Mouse (Mus musculus): Measurements from ENCODE around the gene Psmd9. TPM values are rescaled to one million over a fixed set of nuclear protein-coding genes. Genes with fewer than 3 reads are reported as not detected.

Gene Psmd9
- polyA plus RNA-seq, 1 experiment from 2014 or later, result 70.2 TPM

DNA sequence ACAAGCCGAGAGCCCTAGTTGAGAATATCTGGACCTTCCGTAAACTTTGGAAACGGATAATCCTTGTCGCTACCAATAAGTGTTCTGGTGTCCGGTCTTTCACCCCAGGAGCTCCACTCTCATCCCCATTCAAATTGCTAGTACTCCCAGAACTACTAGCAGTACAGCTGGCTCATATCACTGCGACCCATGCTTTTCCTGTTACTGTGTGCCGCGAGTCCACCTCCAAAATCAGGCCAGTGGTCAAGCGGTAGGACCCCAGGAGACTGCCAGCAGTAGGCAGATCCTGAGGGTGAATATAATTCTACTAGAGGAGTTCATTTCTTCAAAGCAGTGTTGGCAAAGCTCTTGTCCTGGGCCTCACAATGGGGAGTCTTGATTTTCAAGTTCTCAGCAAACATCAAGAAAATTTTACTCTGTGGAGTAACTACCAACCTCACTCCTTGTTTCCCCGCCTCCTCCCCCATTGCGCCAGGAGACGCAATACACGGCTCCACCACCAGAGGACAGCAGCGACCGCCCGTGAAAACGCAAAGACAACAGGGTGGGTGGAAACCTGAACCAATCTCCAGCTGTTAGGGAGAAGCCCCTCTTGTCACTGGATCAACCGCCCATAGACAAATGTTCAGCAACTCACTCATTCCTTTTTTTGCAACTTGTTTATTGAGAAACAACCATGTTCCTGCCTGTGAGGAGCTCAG is 36.0 kb upstream of the Psmd9 start:
- peaks cover 74% of the 10 kb centered on the region for H3K4me1 ChIP-seq
- H3K27ac ChIP-seq, result peak overlapping the region; percentile 100
- H3K9me3 ChIP-seq (replicated peaks), result no peaks in the 10 kb centered on the region
- no peaks in the 10 kb centered on the region for H3K27me3 ChIP-seq
- H3K9ac ChIP-seq, result 0 out of 2 replicates have a peak overlapping the region, but pooled peaks have one; percentile 100
- H3K4me2 ChIP-seq (replicated peaks), result peak overlapping the region; percentile 100
- H3K4me3 ChIP-seq, result peak overlapping the region; percentile 98; the same call in 1 of the 2 replicates
- H3K36me3 ChIP-seq, result peaks cover 34% of the 10 kb centered on the region
- 20% methylated on average over 18 of the region's 18 CpGs for WGBS
- ATAC-seq (ENCODE audit: low FRiP score), result no peak

DNA sequence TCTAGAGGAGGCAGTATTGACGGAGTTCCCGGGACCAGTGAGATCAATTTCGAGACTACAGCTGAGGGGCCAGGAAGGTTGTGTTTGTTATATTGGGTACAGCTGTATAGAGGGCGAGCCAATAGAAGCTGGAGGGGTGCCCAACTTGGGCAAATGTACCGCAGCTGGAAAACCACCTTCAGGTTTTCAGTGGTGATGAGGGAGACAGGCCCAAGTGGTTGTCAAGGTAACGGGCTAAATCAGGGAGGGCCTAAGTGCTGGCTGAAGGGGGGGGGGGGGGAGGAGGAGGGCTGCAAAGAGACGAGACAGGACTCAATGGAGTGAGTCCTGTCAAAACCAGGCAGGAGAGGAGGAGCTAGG is 35.4 kb upstream of the Psmd9 start:
- Histone ChIP-seq H3K36me3 (peaks cover 30% of the 10 kb centered on the region), H3K4me3 (peak overlapping the region; percentile 98; the same call in 1 of the 2 replicates), H3K27me3 (no peaks in the 10 kb centered on the region), H3K9me3 (replicated peaks) (no peaks in the 10 kb centered on the region), H3K4me1 (peaks cover 72% of the 10 kb centered on the region), H3K9ac (peak overlapping the region; percentile 100; the same call in 1 of the 2 replicates), H3K4me2 (replicated peaks) (peak overlapping the region; percentile 100), H3K27ac (peak overlapping the region; percentile 100)
- WGBS, result 16% methylated on average over 6 of the region's 7 CpGs
- ATAC-seq (ENCODE audit: low FRiP score), result no peak

DNA sequence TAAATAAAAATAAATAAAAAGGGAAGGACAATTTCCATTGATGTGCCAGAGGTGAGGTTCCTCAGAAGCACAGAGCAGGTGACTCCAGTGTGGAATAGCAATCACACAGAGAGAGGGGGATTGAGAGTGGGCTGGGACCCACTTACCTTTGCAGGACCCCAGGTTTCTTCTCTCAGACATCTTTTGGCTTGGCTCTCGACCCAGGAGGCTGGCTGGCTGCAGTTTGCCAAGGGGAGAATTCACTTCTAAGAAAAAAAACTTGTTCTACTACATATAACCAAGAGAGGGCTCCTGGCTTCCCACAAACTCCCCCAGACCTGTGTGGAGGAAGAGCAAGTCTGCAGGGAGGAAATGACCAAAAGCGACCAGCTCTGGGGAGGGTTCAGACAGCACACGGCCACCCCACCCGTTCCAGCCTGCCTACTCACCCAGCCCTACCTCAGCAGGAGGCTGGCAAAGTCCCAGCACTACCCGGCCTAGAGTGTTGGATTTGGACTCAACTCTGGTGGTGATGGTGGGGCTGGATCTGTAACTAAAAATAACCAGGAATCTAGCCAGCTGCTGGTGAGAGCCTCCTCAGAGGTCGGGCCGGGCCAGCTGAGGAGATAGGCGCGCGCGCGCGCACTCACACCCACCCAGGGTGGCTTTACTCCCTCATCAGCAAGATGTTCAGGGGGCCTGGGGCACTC is 34.9 kb upstream of the Psmd9 start:
- H3K4me3 ChIP-seq, result peak overlapping the region; percentile 98
- peak overlapping the region; percentile 100 for H3K4me2 ChIP-seq (replicated peaks)
- no peak for ATAC-seq (ENCODE audit: low FRiP score)
- peaks cover 69% of the 10 kb centered on the region for H3K4me1 ChIP-seq
- H3K36me3 ChIP-seq, result peaks cover 29% of the 10 kb centered on the region
- WGBS, result 24% methylated on average over 13 of the region's 13 CpGs
- peak overlapping the region; percentile 100 for H3K27ac ChIP-seq
- no peaks in the 10 kb centered on the region for H3K9me3 ChIP-seq (replicated peaks)
- peak overlapping the region; percentile 100 for H3K9ac ChIP-seq
- H3K27me3 ChIP-seq, result no peaks in the 10 kb centered on the region

DNA sequence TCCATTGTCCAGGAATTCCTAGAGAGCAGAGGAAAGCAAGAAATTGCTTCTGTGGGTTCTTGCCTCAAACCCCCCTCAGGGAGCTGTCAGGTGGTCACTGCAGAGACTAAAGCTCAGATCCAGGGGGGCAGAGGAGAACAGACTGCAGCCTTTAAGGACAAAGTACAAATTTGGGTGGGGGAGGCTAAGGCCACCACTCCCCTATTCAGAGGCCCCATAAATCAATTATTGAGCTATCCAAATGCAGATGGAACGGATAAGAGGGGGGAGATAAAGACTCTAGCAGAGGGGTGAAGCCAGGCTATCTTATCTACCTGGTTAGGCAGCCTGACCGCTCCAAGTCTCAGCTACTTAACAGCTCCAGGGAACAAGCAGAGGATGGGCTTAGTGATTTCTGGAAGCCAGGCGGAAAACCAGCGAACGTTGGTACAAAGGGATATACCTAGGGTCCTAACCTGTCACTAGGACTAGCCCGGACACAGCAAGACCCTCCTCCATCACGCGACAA is 34.3 kb upstream of the Psmd9 start:
- WGBS, result 19% methylated on average over 8 of the region's 8 CpGs
- Histone ChIP-seq H3K4me2 (replicated peaks) (peak overlapping the region; percentile 100), H3K36me3 (peaks cover 23% of the 10 kb centered on the region; the same call in 1 of the 2 replicates), H3K27me3 (no peaks in the 10 kb centered on the region), H3K4me3 (peak overlapping the region; percentile 98), H3K4me1 (peaks cover 69% of the 10 kb centered on the region), H3K27ac (peak overlapping the region; percentile 100), H3K9ac (peak overlapping the region; percentile 100), H3K9me3 (replicated peaks) (no peaks in the 10 kb centered on the region)
- ATAC-seq (ENCODE audit: low FRiP score), result no peak

DNA sequence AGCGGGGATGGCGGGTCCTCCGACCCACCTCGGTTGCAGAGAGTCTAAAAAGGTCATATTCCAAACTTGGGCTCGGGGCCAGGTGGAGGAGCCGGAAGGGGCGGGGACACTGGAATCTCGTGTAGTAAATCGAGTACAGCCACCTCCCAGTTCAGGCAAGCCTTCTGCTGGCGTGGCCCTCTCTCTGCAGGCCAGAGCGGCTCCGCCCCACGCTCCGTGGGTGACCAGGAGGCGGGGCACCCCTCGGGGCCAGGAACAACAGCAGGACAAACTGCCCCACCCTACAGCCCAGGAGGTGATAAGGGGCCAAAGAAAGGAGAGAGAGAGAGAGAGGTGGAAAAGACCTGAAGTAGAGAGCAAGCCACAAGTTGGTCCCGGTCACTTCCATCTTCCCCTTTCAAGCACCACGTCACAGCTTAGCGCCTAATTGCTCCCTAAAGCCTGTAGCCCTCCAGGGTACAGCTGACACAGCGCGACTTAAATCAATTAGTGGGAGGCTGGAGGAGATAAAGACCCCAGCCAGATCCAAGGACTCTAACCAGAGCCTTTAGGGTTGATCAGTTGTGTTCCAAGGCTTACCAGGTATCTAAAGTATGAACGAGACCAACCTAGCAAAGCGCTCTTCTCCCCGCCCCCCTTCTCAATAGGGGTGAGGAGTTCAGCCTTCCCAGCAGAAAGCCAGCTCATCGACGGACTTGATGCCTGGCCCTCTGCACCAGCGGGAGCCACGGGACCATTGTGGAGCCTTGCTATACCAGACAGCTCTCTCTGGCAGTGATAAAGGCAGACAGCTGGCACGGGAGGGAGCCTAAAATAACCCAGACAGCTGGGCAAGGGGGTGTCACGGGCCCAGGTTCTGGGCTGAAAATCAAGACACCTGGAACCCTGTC is 33.5 kb upstream of the Psmd9 start:
- H3K27ac ChIP-seq, result peak overlapping the region; percentile 100
- peak overlapping the region; percentile 100 for H3K4me2 ChIP-seq (replicated peaks)
- H3K27me3 ChIP-seq, result no peaks in the 10 kb centered on the region
- peaks cover 69% of the 10 kb centered on the region for H3K4me1 ChIP-seq
- 4% methylated on average over 29 of the region's 30 CpGs for WGBS
- H3K36me3 ChIP-seq, result peaks cover 18% of the 10 kb centered on the region; the same call in 1 of the 2 replicates
- H3K4me3 ChIP-seq, result peak overlapping the region; percentile 98
- ATAC-seq (ENCODE audit: low FRiP score), result no peak
- no peaks in the 10 kb centered on the region for H3K9me3 ChIP-seq (replicated peaks)
- H3K9ac ChIP-seq, result peak overlapping the region; percentile 100

DNA sequence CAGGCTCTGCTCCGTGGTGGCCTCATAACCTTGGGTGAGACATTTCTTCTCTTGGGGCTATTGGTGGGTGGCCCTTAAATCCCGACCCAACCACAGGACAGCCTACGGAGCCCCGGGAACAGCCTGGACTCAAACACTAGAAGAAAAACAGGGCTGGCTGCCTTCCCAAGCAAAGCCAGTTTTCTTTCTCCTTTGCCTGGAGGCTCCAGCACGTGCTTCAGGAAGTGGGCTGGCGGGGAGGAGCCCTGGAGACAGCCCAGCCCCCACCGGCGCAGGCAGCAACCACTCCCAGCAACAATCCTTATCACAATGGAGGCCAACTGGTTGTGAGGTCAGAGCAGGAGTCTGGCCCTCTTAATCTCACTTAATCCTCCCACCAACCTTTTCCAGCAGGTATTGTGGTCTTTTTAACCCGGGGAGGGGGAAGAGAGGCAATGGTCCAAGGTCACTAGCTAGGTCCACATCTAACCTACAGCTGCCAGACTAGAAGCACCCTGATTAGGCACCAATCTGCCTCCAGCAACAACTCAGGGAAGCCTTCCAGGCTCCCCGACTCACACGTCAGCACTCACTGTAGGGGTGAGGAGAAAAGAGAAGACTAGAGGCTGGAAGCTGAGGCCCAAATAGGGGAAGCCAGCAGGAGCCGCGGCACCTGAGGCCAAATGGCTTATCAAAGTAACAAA is 32.7 kb upstream of the Psmd9 start:
- Histone ChIP-seq H3K36me3 (peaks cover 18% of the 10 kb centered on the region; the same call in 1 of the 2 replicates), H3K4me3 (peak overlapping the region; percentile 98), H3K27ac (peak overlapping the region; percentile 100), H3K27me3 (no peaks in the 10 kb centered on the region), H3K9me3 (replicated peaks) (no peaks in the 10 kb centered on the region), H3K4me2 (replicated peaks) (peak overlapping the region; percentile 100), H3K4me1 (peaks cover 68% of the 10 kb centered on the region), H3K9ac (peak overlapping the region; percentile 100)
- under 1% methylated on average over 13 of the region's 13 CpGs for WGBS
- ATAC-seq (ENCODE audit: low FRiP score), result peak; percentile 17; the same call in 1 of the 2 replicates

DNA sequence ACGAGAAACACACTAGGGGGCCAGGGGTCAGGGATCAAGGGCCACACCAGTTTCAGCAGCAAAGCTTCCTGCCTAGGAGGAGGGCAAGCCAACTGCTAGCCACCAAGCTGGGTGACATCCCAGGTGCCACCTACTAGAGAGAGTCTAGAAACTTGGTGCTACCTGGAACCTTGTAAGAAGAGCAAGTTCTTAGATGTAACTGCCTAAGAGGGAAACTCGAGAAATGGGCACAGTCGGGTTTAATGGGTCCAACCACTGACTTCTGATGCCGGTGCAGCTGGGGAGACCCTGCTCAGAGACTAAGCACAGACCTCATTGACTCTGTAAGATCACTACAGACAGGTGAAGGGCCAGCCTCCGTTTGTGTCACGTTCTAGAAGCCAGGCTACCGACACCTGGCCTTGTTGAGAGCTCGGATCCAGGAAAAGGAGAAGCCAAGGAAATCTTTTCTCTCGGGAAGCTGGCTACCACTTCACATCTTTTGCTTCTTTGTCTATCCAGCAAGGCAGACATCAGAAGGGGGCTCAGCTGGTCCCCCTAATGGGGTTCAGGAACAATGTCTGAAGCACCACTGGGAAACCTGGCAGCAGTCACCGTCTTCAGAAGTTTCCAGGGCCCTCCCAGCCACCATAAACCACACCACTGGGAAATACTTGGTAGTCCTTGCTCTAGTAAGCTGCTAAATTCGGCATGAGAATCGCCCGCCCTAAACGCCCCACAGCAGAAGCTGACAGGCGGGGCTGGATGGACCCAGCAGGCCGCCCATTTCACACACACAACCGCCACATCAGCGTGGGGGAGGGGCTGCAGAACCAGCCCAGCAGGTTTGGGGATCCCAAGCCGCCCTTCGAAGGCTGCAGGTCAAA is 31.9 kb upstream of the Psmd9 start:
- Histone ChIP-seq H3K4me1 (peaks cover 60% of the 10 kb centered on the region), H3K4me2 (replicated peaks) (peak overlapping the region; percentile 100), H3K4me3 (peak overlapping the region; percentile 98), H3K27me3 (no peaks in the 10 kb centered on the region), H3K27ac (peak overlapping the region; percentile 100), H3K36me3 (peaks cover 18% of the 10 kb centered on the region; the same call in 1 of the 2 replicates), H3K9me3 (replicated peaks) (no peaks in the 10 kb centered on the region), H3K9ac (peak overlapping the region; percentile 100)
- no peak for ATAC-seq (ENCODE audit: low FRiP score)
- under 1% methylated on average over 20 of the region's 20 CpGs for WGBS

DNA sequence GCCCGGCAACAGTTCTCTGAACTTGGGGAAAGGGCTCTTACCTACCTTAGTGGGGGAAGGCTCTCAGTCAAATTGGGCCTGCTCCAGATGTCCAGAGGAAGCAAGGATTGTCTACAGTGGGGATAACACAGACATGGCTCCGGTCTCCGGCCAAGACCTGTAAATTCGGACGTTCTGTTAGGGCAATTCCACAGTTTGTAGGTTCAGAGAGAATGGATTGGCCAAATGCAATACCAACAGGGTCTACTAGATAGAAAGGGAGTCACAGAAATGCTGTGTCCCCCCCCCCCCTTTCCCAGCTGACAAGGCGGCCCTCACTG is 31.3 kb upstream of the Psmd9 start:
- peak overlapping the region; percentile 100 for H3K4me2 ChIP-seq (replicated peaks)
- no peaks in the 10 kb centered on the region for H3K27me3 ChIP-seq
- H3K36me3 ChIP-seq, result peaks cover 18% of the 10 kb centered on the region; the same call in 1 of the 2 replicates
- peak overlapping the region; percentile 100 for H3K9ac ChIP-seq
- H3K4me1 ChIP-seq, result peaks cover 54% of the 10 kb centered on the region
- H3K4me3 ChIP-seq, result peak overlapping the region; percentile 98
- under 1% methylated on average over 6 of the region's 6 CpGs for WGBS
- H3K27ac ChIP-seq, result peak overlapping the region; percentile 100
- H3K9me3 ChIP-seq (replicated peaks), result no peaks in the 10 kb centered on the region
- no peak for ATAC-seq (ENCODE audit: low FRiP score)

DNA sequence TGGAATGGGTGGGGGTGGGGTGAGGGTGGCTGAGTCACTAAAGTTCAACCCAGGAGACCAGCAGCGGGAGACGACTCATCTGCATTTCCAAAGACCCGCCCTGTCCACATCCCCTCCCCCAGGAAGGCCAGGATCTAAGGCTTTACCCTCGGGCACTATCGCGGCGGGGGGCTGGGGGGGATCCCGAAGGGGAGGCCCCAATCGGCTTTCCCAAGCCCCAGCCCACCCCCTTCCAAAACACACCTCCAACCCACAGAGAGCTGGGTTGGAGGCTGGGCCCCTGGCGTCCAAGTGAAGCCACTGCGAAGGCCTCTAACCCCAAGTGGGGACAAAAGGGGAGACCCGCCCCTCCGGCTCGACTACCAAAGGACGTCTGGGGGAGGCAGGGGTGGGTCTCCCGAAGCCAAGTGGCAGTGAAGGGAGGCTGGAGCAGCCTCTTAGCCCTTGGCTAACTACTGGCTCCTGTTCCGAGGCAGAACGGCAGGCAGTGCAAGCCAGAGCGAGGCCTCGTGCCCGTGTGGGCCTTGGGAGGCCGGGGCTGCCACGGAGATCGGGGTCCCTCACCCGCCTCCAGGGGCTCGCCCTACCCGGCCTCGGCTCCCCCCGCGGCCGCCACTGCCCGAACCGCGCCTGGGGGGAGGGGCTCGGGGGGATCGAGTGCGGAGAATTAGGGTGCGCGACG is 30.8 kb upstream of the Psmd9 start:
- peak overlapping the region; percentile 100 for H3K27ac ChIP-seq
- peak overlapping the region; percentile 98 for H3K4me3 ChIP-seq
- WGBS, result under 1% methylated on average over 38 of the region's 40 CpGs
- peak; percentile 32 for ATAC-seq (ENCODE audit: low FRiP score)
- peak overlapping the region; percentile 100 for H3K4me2 ChIP-seq (replicated peaks)
- H3K36me3 ChIP-seq, result peaks cover 15% of the 10 kb centered on the region; the same call in 1 of the 2 replicates
- H3K4me1 ChIP-seq, result peaks cover 49% of the 10 kb centered on the region
- H3K27me3 ChIP-seq, result no peaks in the 10 kb centered on the region
- no peaks in the 10 kb centered on the region for H3K9me3 ChIP-seq (replicated peaks)
- H3K9ac ChIP-seq, result peak overlapping the region; percentile 100

DNA sequence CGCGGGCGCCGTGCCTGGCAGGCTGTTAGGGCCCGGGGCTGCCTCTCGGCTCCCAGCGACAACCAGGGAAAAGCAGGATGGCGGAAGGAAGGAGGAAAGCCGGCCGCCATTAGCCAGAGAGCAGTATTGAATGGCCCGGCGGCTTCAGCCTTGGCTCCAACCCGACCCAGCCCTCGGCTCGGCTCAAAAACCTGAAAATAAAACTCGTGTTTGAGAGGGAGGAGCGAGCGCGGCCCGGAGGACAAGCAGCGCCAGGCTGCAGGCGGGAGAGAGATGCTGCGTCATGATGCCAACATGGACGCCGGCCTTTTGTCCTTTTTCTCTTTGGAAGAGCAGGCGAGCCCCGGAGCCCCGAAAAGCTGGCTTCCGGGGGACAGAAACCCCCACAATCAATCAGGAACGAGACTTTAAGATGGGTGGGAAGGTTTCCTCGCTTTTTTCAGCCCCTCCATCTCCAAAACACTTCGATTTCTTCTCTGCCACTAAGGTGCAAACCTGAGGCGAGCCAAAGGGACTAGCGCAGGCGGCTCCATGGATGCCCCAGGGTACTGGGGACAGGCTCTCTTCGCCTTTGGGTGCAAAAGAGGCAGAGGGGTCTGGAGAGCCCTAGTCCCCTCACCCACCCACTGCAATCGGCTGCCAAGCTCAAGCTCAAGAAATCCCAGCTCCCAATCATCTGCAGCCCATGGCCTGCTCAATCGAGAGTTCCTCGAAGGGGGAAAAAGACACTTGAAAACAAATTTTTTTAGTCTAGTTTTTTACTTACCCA is 30.1 kb upstream of the Psmd9 start:
- under 1% methylated on average over 39 of the region's 39 CpGs for WGBS
- H3K9me3 ChIP-seq (replicated peaks), result no peaks in the 10 kb centered on the region
- H3K4me3 ChIP-seq, result peak overlapping the region; percentile 98
- ATAC-seq (ENCODE audit: low FRiP score), result no peak
- H3K4me1 ChIP-seq, result peaks cover 49% of the 10 kb centered on the region
- H3K27me3 ChIP-seq, result no peaks in the 10 kb centered on the region
- peak overlapping the region; percentile 100 for H3K27ac ChIP-seq
- H3K4me2 ChIP-seq (replicated peaks), result peak overlapping the region; percentile 100
- H3K9ac ChIP-seq, result peak overlapping the region; percentile 100
- peaks cover 13% of the 10 kb centered on the region; the same call in 1 of the 2 replicates for H3K36me3 ChIP-seq

Measured in hindbrain, embryonic 12.5 days (tissue).